Mouse (Mus musculus) kidney, adult 2 months (tissue): ENCODE data around the gene Htr5b.
A peak's percentile ranks its signal among the peaks of the same experiment; 100 is the strongest.

Experiments used
- CTCF ChIP-seq: fragments of 200-500 bp; conservative IDR thresholded peaks from 2 replicates; pipeline ENCODE4 v1.5.1; 2011; ENCODE audit warnings: low read depth, mild to moderate bottlenecking, control low read depth, low read length, moderate library complexity, mixed read lengths; ENCODE audit not compliant: insufficient read depth, insufficient read length
- POLR2A ChIP-seq: fragments of 200-500 bp; IDR thresholded peaks from one replicate; pipeline ENCODE4 v1.6.1; 2011; ENCODE audit warnings: low read depth, low read length, control low read depth

- TF ChIP-seq CTCF (no peak), POLR2A (peak; percentile 70)
Measured at GRCm38 (mm10) chr1:121463806-121464205, 64.5 kb downstream of the Htr5b start.
